Mouse (Mus musculus) midbrain, embryonic 16.5 days (tissue): ENCODE results near the gene Chd2. TPM values are rescaled to one million over a fixed set of nuclear protein-coding genes. Genes with fewer than 3 reads are reported as not detected.

ENCODE experiments used
- ATAC-seq: fragments of 200-750 bp; cut with Nextera tagmentation; 2 replicates; pipeline ENCODE4 v1.8.0; 2017; ENCODE audit warnings: moderate TSS enrichment
- H3K27ac ChIP-seq: fragments of 300-500 bp; sonication (generic); 2 replicates; pipeline ENCODE4 v1.5.1; 2014; ENCODE audit warnings: mild to moderate bottlenecking, low read length, mixed read lengths
- H3K27me3 ChIP-seq: fragments of 300-500 bp; sonication (generic); 2 replicates; pipeline ENCODE4 v1.6.1; 2014; ENCODE audit warnings: low read depth, low read length, mixed read lengths; ENCODE audit not compliant: control insufficient read depth, insufficient read depth
- H3K36me3 ChIP-seq: fragments of 300-500 bp; sonication (generic); 2 replicates; pipeline ENCODE4 v1.6.1; 2014; ENCODE audit warnings: mild to moderate bottlenecking, low read length, moderate library complexity, mixed read lengths; ENCODE audit not compliant: control insufficient read depth, insufficient read depth
- H3K4me1 ChIP-seq: fragments of 300-500 bp; sonication (generic); 2 replicates; pipeline ENCODE4 v1.6.1; 2014; ENCODE audit warnings: mild to moderate bottlenecking, low read length, mixed read lengths; ENCODE audit not compliant: control insufficient read depth, insufficient read depth
- H3K4me2 ChIP-seq: fragments of 300-500 bp; sonication (generic); 2 replicates; pipeline ENCODE4 v1.6.1; 2014; ENCODE audit warnings: mild to moderate bottlenecking, low read length, mixed read lengths
- H3K4me3 ChIP-seq: fragments of 300-500 bp; sonication (generic); 2 replicates; pipeline ENCODE4 v1.5.1; 2014; ENCODE audit warnings: low read depth, mild to moderate bottlenecking, low read length, moderate library complexity, mixed read lengths
- H3K9ac ChIP-seq: fragments of 300-500 bp; sonication (generic); 2 replicates; pipeline ENCODE4 v1.6.1; 2014; ENCODE audit warnings: low read depth, low read length, mixed read lengths
- H3K9me3 ChIP-seq: fragments of 300-500 bp; sonication (generic); replicated peaks from 2 replicates; pipeline ENCODE4 v1.6.1; 2014; ENCODE audit warnings: mild to moderate bottlenecking, low read length, mixed read lengths; ENCODE audit not compliant: control insufficient read depth, poor library complexity, severe bottlenecking
- WGBS: fragments of 180-500 bp; shearing (Covaris S2); extraction: QIAGEN DNeasy Blood & Tissue Kit; methylation state at CpG from one replicate; pipeline ENCODE4 v1.1.7; 2014; 5-methylcytosine and 5-hydroxymethylcytosine counted together
- polyA plus RNA-seq: library from polyadenylated mRNA; unstranded; fragments of >200 nt; fragmentation: Nextera tagmentation; extraction: Ambion mirVana; gene quantifications from 2 replicates; pipeline ENCODE4 v1.2.1, GENCODE M21; 2015

Gene Chd2
- polyA plus RNA-seq, 1 experiment from 2014 or later: 44.8 TPM

- no peaks in the 10 kb centered on the region for H3K9me3 ChIP-seq
- H3K36me3 ChIP-seq: peaks cover 28% of the 10 kb centered on the region
- no peak for ATAC-seq
- no peak overlapping the region for H3K27ac ChIP-seq
- H3K4me3 ChIP-seq: no peak overlapping the region
- H3K4me1 ChIP-seq: no peaks in the 10 kb centered on the region
- no peak overlapping the region for H3K9ac ChIP-seq
- no peak overlapping the region for H3K4me2 ChIP-seq
- H3K27me3 ChIP-seq: no peaks in the 10 kb centered on the region
- WGBS: 89% methylated on average over 2 of the region's 2 CpGs
Observed at GRCm38 (mm10) chr7:73508688-73509087, 32.9 kb downstream of the Chd2 start.

GRCm38 (mm10) chr7:73507491-73507890, 34.1 kb downstream of the Chd2 start:
- ATAC-seq: 0 out of 2 replicates have a peak, but pooled peaks have one; percentile 66
- WGBS: 79% methylated on average over 6 of the region's 6 CpGs
- no peak overlapping the region for H3K4me2 ChIP-seq
- H3K36me3 ChIP-seq: peaks cover 28% of the 10 kb centered on the region
- H3K4me1 ChIP-seq: no peaks in the 10 kb centered on the region
- H3K9ac ChIP-seq: no peak overlapping the region
- no peaks in the 10 kb centered on the region for H3K27me3 ChIP-seq
- peak overlapping the region; percentile 53; the same call in 1 of the 2 replicates for H3K27ac ChIP-seq
- no peaks in the 10 kb centered on the region for H3K9me3 ChIP-seq
- H3K4me3 ChIP-seq: no peak overlapping the region

- Histone ChIP-seq H3K27me3 (no peaks in the 10 kb centered on the region), H3K4me3 (no peak overlapping the region), H3K4me2 (no peak overlapping the region), H3K9me3 (no peaks in the 10 kb centered on the region), H3K27ac (no peak overlapping the region), H3K36me3 (peaks cover 29% of the 10 kb centered on the region), H3K4me1 (no peaks in the 10 kb centered on the region), H3K9ac (no peak overlapping the region)
- ATAC-seq: no peak
- WGBS: 95% methylated on average over 1 of the region's 1 CpGs
Observed at GRCm38 (mm10) chr7:73506852-73507251, 34.8 kb downstream of the Chd2 start.

- ATAC-seq: no peak
- no peak overlapping the region for H3K4me2 ChIP-seq
- no peak overlapping the region for H3K27ac ChIP-seq
- H3K4me3 ChIP-seq: no peak overlapping the region
- no peaks in the 10 kb centered on the region for H3K27me3 ChIP-seq
- no peaks in the 10 kb centered on the region for H3K9me3 ChIP-seq
- peaks cover 29% of the 10 kb centered on the region for H3K36me3 ChIP-seq
- no peak overlapping the region for H3K9ac ChIP-seq
- H3K4me1 ChIP-seq: no peaks in the 10 kb centered on the region
- 84% methylated on average over 6 of the region's 6 CpGs for WGBS
Observed at GRCm38 (mm10) chr7:73505266-73505665, 36.4 kb downstream of the Chd2 start.

GRCm38 (mm10) chr7:73498200-73498599, 43.4 kb downstream of the Chd2 start:
- H3K9ac ChIP-seq: no peak overlapping the region
- WGBS: 95% methylated on average over 2 of the region's 2 CpGs
- no peak overlapping the region for H3K4me3 ChIP-seq
- ATAC-seq: no peak
- no peaks in the 10 kb centered on the region for H3K27me3 ChIP-seq
- no peak overlapping the region for H3K27ac ChIP-seq
- no peaks in the 10 kb centered on the region for H3K9me3 ChIP-seq
- H3K4me2 ChIP-seq: no peak overlapping the region
- no peaks in the 10 kb centered on the region for H3K4me1 ChIP-seq
- peaks cover 43% of the 10 kb centered on the region for H3K36me3 ChIP-seq

GRCm38 (mm10) chr7:73489261-73489660, 52.4 kb downstream of the Chd2 start:
- H3K4me1 ChIP-seq: no peaks in the 10 kb centered on the region
- WGBS: 88% methylated on average over 5 of the region's 5 CpGs
- ATAC-seq: no peak
- H3K27ac ChIP-seq: no peak overlapping the region
- H3K9me3 ChIP-seq: no peaks in the 10 kb centered on the region
- no peak overlapping the region for H3K4me3 ChIP-seq
- no peak overlapping the region for H3K4me2 ChIP-seq
- H3K36me3 ChIP-seq: peaks cover 37% of the 10 kb centered on the region
- no peak overlapping the region for H3K9ac ChIP-seq
- no peaks in the 10 kb centered on the region for H3K27me3 ChIP-seq

GRCm38 (mm10) chr7:73481094-73481493, 60.5 kb downstream of the Chd2 start:
- H3K27me3 ChIP-seq: no peaks in the 10 kb centered on the region
- H3K4me2 ChIP-seq: no peak overlapping the region
- peaks cover 30% of the 10 kb centered on the region for H3K36me3 ChIP-seq
- no peak overlapping the region for H3K27ac ChIP-seq
- 95% methylated on average over 6 of the region's 6 CpGs for WGBS
- ATAC-seq: no peak
- no peaks in the 10 kb centered on the region for H3K4me1 ChIP-seq
- no peak overlapping the region for H3K9ac ChIP-seq
- no peaks in the 10 kb centered on the region for H3K9me3 ChIP-seq
- H3K4me3 ChIP-seq: no peak overlapping the region

GRCm38 (mm10) chr7:73479506-73479905, 62.1 kb downstream of the Chd2 start:
- Histone ChIP-seq H3K27ac (no peak overlapping the region), H3K9me3 (no peaks in the 10 kb centered on the region), H3K27me3 (no peaks in the 10 kb centered on the region), H3K36me3 (peaks cover 38% of the 10 kb centered on the region), H3K9ac (no peak overlapping the region), H3K4me3 (no peak overlapping the region), H3K4me1 (no peaks in the 10 kb centered on the region), H3K4me2 (no peak overlapping the region)
- WGBS: 81% methylated on average over 3 of the region's 3 CpGs
- no peak for ATAC-seq

GRCm38 (mm10) chr7:73478157-73479058, 63.2 kb downstream of the Chd2 start:
- no peak overlapping the region for H3K4me3 ChIP-seq
- peaks cover 47% of the 10 kb centered on the region for H3K36me3 ChIP-seq
- H3K9me3 ChIP-seq: no peaks in the 10 kb centered on the region
- H3K9ac ChIP-seq: no peak overlapping the region
- no peak overlapping the region for H3K27ac ChIP-seq
- H3K4me2 ChIP-seq: no peak overlapping the region
- H3K27me3 ChIP-seq: no peaks in the 10 kb centered on the region
- H3K4me1 ChIP-seq: no peaks in the 10 kb centered on the region
- no peak for ATAC-seq
- WGBS: 92% methylated on average over 11 of the region's 11 CpGs
